ENCODE assay signal across 16 mouse cellular contexts in genomic region chr7:30526981-30527380, GRCm38 (mm10). TPM values are rescaled to one million over a fixed set of nuclear protein-coding genes. Genes with fewer than 3 reads are reported as not detected.
DNase-seq lines count a peak whose midpoint lies in the region; ATAC-seq and TF ChIP-seq lines count a peak whose summit lies in the region.
"Had no signal": no experiment of that assay in that cellular context is flagged by ENCODE, and none has a peak within 500 bp of the region (broad histone marks: within the 10 kb centered on the region; RNA-seq: fewer than 3 reads in every experiment).

No protein-coding gene starts in this region.

- peak overlapping the region; percentile 35; the same call in 1 of the 2 replicates for H3K4me2 ChIP-seq in intestine, embryonic 14.5 days (ENCODE audit: low read length)
- H3K4me2 ChIP-seq in intestine, postnatal 0 days (replicated peaks; ENCODE audit: low read depth): no peak overlapping the region
- no peak overlapping the region for H3K4me2 ChIP-seq in midbrain, embryonic 14.5 days (ENCODE audit: low read length)
- H3K4me2 ChIP-seq in midbrain, embryonic 11.5 days: no peak overlapping the region
- peak overlapping the region; percentile 47 for H3K4me2 ChIP-seq in embryonic facial prominence, embryonic 14.5 days (ENCODE audit: low read depth, low read length)
- H3K4me2 ChIP-seq in limb, embryonic 15.5 days: no peak overlapping the region

- H3K36me3 ChIP-seq in intestine, embryonic 14.5 days (ENCODE audit: control insufficient read depth, insufficient read depth, low read length): peaks cover 67% of the 10 kb centered on the region
- H3K36me3 ChIP-seq in intestine, postnatal 0 days (ENCODE audit: control insufficient read depth, insufficient read depth): peaks cover 41% of the 10 kb centered on the region
- peaks cover 100% of the 10 kb centered on the region for H3K36me3 ChIP-seq in midbrain, embryonic 14.5 days (ENCODE audit: control insufficient read depth, insufficient read depth, low read length)
- peaks cover 53% of the 10 kb centered on the region for H3K36me3 ChIP-seq in midbrain, embryonic 11.5 days (ENCODE audit: control insufficient read depth, insufficient read depth, low read length)
- H3K36me3 ChIP-seq in embryonic facial prominence, embryonic 14.5 days (ENCODE audit: control insufficient read depth, insufficient read depth, low read length): peaks cover 67% of the 10 kb centered on the region
- H3K36me3 ChIP-seq in limb, embryonic 15.5 days: peaks cover 77% of the 10 kb centered on the region

- peak overlapping the region; percentile 4; the same call in 1 of the 2 replicates for H3K9ac ChIP-seq in intestine, embryonic 14.5 days (ENCODE audit: low read length)
- H3K9ac ChIP-seq in intestine, postnatal 0 days (ENCODE audit: low read depth, low read length): no peak overlapping the region
- H3K9ac ChIP-seq in midbrain, embryonic 14.5 days (replicated peaks; ENCODE audit: low read length): 0 out of 2 replicates have a peak overlapping the region, but pooled peaks have one; percentile 6
- no peak overlapping the region for H3K9ac ChIP-seq in midbrain, embryonic 11.5 days (ENCODE audit: low read length)
- H3K9ac ChIP-seq in embryonic facial prominence, embryonic 14.5 days (ENCODE audit: low read depth, low read length): peak overlapping the region; percentile 35; the same call in 1 of the 2 replicates
- no peak overlapping the region for H3K9ac ChIP-seq in limb, embryonic 15.5 days

- DNase-seq in intestine, embryonic 14.5 days (ENCODE audit: low spot score): no peak
- DNase-seq in midbrain, embryonic 14.5 days: no peak
- DNase-seq in midbrain, embryonic 11.5 days (ENCODE audit: low spot score, missing footprints): no peak
- DNase-seq in embryonic facial prominence, embryonic 14.5 days (ENCODE audit: low spot score): no peak
- DNase-seq in gastrocnemius, adult 8-10 months (ENCODE audit: low spot score in 2 of 2): no peak
- DNase-seq: cerebellum, postnatal 25 days; gastrocnemius, postnatal 25 days; layer of hippocampus, postnatal 36 days; lung, adult 2 months; retina, postnatal 1 day had no signal

- H3K27me3 ChIP-seq in intestine, embryonic 14.5 days (replicated peaks; ENCODE audit: control insufficient read depth, insufficient read depth, low read length): no peaks in the 10 kb centered on the region
- H3K27me3 ChIP-seq in intestine, postnatal 0 days (replicated peaks; ENCODE audit: control insufficient read depth, insufficient read depth, low read length): no peaks in the 10 kb centered on the region
- no peaks in the 10 kb centered on the region for H3K27me3 ChIP-seq in midbrain, embryonic 14.5 days (ENCODE audit: control insufficient read depth, insufficient read depth, low read length)
- no peaks in the 10 kb centered on the region for H3K27me3 ChIP-seq in midbrain, embryonic 11.5 days (ENCODE audit: control insufficient read depth, insufficient read depth, low read length)
- H3K27me3 ChIP-seq in embryonic facial prominence, embryonic 14.5 days (replicated peaks; ENCODE audit: control insufficient read depth, insufficient read depth, low read length): no peaks in the 10 kb centered on the region
- H3K27me3 ChIP-seq in limb, embryonic 15.5 days: no peaks in the 10 kb centered on the region
- H3K27me3 ChIP-seq: Patski had no signal

- H3K4me3 ChIP-seq in intestine, embryonic 14.5 days (ENCODE audit: low read depth, low read length): no peak overlapping the region
- no peak overlapping the region for H3K4me3 ChIP-seq in intestine, postnatal 0 days (ENCODE audit: low read depth, low read length)
- H3K4me3 ChIP-seq in midbrain, embryonic 14.5 days (replicated peaks; ENCODE audit: low read depth, low read length): no peak overlapping the region
- H3K4me3 ChIP-seq in midbrain, embryonic 11.5 days (ENCODE audit: low read depth, low read length): no peak overlapping the region
- H3K4me3 ChIP-seq in embryonic facial prominence, embryonic 14.5 days (ENCODE audit: low read depth, low read length): peak overlapping the region; percentile 18; the same call in 1 of the 2 replicates
- 0 out of 2 replicates have a peak overlapping the region, but pooled peaks have one; percentile 20 for H3K4me3 ChIP-seq in limb, embryonic 15.5 days

- peaks cover 16% of the 10 kb centered on the region for H3K4me1 ChIP-seq in intestine, embryonic 14.5 days (replicated peaks; ENCODE audit: control insufficient read depth, insufficient read depth, low read length)
- no peaks in the 10 kb centered on the region for H3K4me1 ChIP-seq in intestine, postnatal 0 days (replicated peaks; ENCODE audit: control insufficient read depth, insufficient read depth, low read length)
- peaks cover 7% of the 10 kb centered on the region for H3K4me1 ChIP-seq in midbrain, embryonic 14.5 days (ENCODE audit: control insufficient read depth, insufficient read depth, low read length)
- peaks cover 2% of the 10 kb centered on the region for H3K4me1 ChIP-seq in midbrain, embryonic 11.5 days (ENCODE audit: control insufficient read depth, insufficient read depth, low read length)
- 0 out of 2 replicates have a peak, but pooled peaks cover 11% of the 10 kb centered on the region for H3K4me1 ChIP-seq in embryonic facial prominence, embryonic 14.5 days (ENCODE audit: control insufficient read depth, insufficient read depth, low read length)
- peaks cover 15% of the 10 kb centered on the region for H3K4me1 ChIP-seq in limb, embryonic 15.5 days

- ATAC-seq in intestine, embryonic 14.5 days (replicated peaks; ENCODE audit: low FRiP score, low TSS enrichment, low read depth): no peak
- ATAC-seq in intestine, postnatal 0 days: no peak
- no peak for ATAC-seq in midbrain, embryonic 14.5 days (ENCODE audit: low FRiP score, low TSS enrichment)
- no peak for ATAC-seq in midbrain, embryonic 11.5 days (ENCODE audit: low FRiP score)
- no peak for ATAC-seq in embryonic facial prominence, embryonic 14.5 days (ENCODE audit: low read depth)
- no peak for ATAC-seq in limb, embryonic 15.5 days (ENCODE audit: insufficient number of reproducible peaks, low FRiP score, low TSS enrichment, low read depth)
- ATAC-seq: Patski had no signal

- H3K9me3 ChIP-seq in intestine, embryonic 14.5 days (ENCODE audit: control insufficient read depth, low read length): no peaks in the 10 kb centered on the region
- no peaks in the 10 kb centered on the region for H3K9me3 ChIP-seq in intestine, postnatal 0 days (ENCODE audit: control insufficient read depth)
- H3K9me3 ChIP-seq in midbrain, embryonic 14.5 days (ENCODE audit: control insufficient read depth, low read length): no peaks in the 10 kb centered on the region
- H3K9me3 ChIP-seq in midbrain, embryonic 11.5 days (ENCODE audit: control insufficient read depth, low read length): no peaks in the 10 kb centered on the region
- no peaks in the 10 kb centered on the region for H3K9me3 ChIP-seq in embryonic facial prominence, embryonic 14.5 days (ENCODE audit: control insufficient read depth, low read length)
- no peaks in the 10 kb centered on the region for H3K9me3 ChIP-seq in limb, embryonic 15.5 days

- 80% methylated on average over 14 of the region's 14 CpGs for WGBS in intestine, embryonic 14.5 days
- 84% methylated on average over 14 of the region's 14 CpGs for WGBS in intestine, postnatal 0 days
- 81% methylated on average over 14 of the region's 14 CpGs for WGBS in midbrain, embryonic 14.5 days
- WGBS in midbrain, embryonic 11.5 days: 72% methylated on average over 14 of the region's 14 CpGs
- WGBS in embryonic facial prominence, embryonic 14.5 days: 74% methylated on average over 8 of the region's 14 CpGs
- 80% methylated on average over 14 of the region's 14 CpGs for WGBS in limb, embryonic 15.5 days

- H3K27ac ChIP-seq in intestine, embryonic 14.5 days (ENCODE audit: low read depth): no peak overlapping the region
- no peak overlapping the region for H3K27ac ChIP-seq in intestine, postnatal 0 days (ENCODE audit: low read depth, low read length)
- no peak overlapping the region for H3K27ac ChIP-seq in midbrain, embryonic 14.5 days (replicated peaks; ENCODE audit: low read depth, low read length)
- no peak overlapping the region for H3K27ac ChIP-seq in midbrain, embryonic 11.5 days (ENCODE audit: low read depth, low read length)
- peak overlapping the region; percentile 48; the same call in 1 of the 2 replicates for H3K27ac ChIP-seq in embryonic facial prominence, embryonic 14.5 days (replicated peaks; ENCODE audit: low read depth, low read length)
- H3K27ac ChIP-seq in limb, embryonic 15.5 days: no peak overlapping the region

- TF ChIP-seq CTCF in intestine, postnatal 0 days (IDR thresholded peaks at IDR 0.05; ENCODE audit: low read depth): no peak

RNA-seq across cellular contexts. Expression of gene Arhgap33, which starts 7.9 kb away (rescaled TPM):
- polyA plus RNA-seq in intestine, embryonic 14.5 days (2014; fragmentation: Nextera tagmentation; extraction: Ambion mirVana): 10.7 and 11.9 TPM in 2 replicates
- polyA plus RNA-seq in intestine, postnatal 0 days (2015; fragmentation: Nextera tagmentation; extraction: Ambion mirVana): 2.6 and 2.8 TPM in 2 replicates
- polyA plus RNA-seq in midbrain, embryonic 14.5 days (2014; fragmentation: Nextera tagmentation; extraction: Ambion mirVana): 101 and 129 TPM in 2 replicates
- 32.0 and 41.1 TPM in 2 replicates for polyA plus RNA-seq in midbrain, embryonic 11.5 days (2014; fragmentation: Nextera tagmentation; extraction: Ambion mirVana)
- polyA plus RNA-seq in embryonic facial prominence, embryonic 14.5 days (2014; fragmentation: Nextera tagmentation; extraction: Ambion mirVana): 9.7 and 10.9 TPM in 2 replicates
- polyA plus RNA-seq in limb, embryonic 15.5 days (2015; fragmentation: Nextera tagmentation; extraction: Ambion mirVana): 7.8 and 8.0 TPM in 2 replicates
- total RNA-seq in gastrocnemius, adult 8-10 months (2022): under 1 TPM; 0.09 to 0.72 (median 0.27) TPM

RNA-seq across cellular contexts. Expression of gene Hspb6, which starts 25.0 kb away (rescaled TPM):
- polyA plus RNA-seq in intestine, embryonic 14.5 days (2014; fragmentation: Nextera tagmentation; extraction: Ambion mirVana): 45.0 and 48.5 TPM in 2 replicates
- 50.6 and 55.7 TPM in 2 replicates for polyA plus RNA-seq in intestine, postnatal 0 days (2015; fragmentation: Nextera tagmentation; extraction: Ambion mirVana)
- polyA plus RNA-seq in midbrain, embryonic 14.5 days (2014; fragmentation: Nextera tagmentation; extraction: Ambion mirVana): 6.3 and 7.4 TPM in 2 replicates
- polyA plus RNA-seq in midbrain, embryonic 11.5 days (2014; fragmentation: Nextera tagmentation; extraction: Ambion mirVana): 4.2 and 4.6 TPM in 2 replicates
- polyA plus RNA-seq in embryonic facial prominence, embryonic 14.5 days (2014; fragmentation: Nextera tagmentation; extraction: Ambion mirVana): 16.8 and 20.4 TPM in 2 replicates
- 17.6 and 29.4 TPM in 2 replicates for polyA plus RNA-seq in limb, embryonic 15.5 days (2015; fragmentation: Nextera tagmentation; extraction: Ambion mirVana)
- total RNA-seq in gastrocnemius, adult 8-10 months (2022): 1,000 to 10,000 TPM in 3 of 4 experiments, 100 to 1,000 TPM in 1; 959 to 1,157 (median 1,030) TPM

RNA-seq across cellular contexts. Expression of gene Proser3, which starts 25.1 kb away (rescaled TPM):
- polyA plus RNA-seq in intestine, embryonic 14.5 days (2014; fragmentation: Nextera tagmentation; extraction: Ambion mirVana): 15.2 and 15.7 TPM in 2 replicates
- 1.9 and 2.0 TPM in 2 replicates for polyA plus RNA-seq in intestine, postnatal 0 days (2015; fragmentation: Nextera tagmentation; extraction: Ambion mirVana)
- 7.4 and 10.9 TPM in 2 replicates for polyA plus RNA-seq in midbrain, embryonic 14.5 days (2014; fragmentation: Nextera tagmentation; extraction: Ambion mirVana)
- 11.3 and 11.5 TPM in 2 replicates for polyA plus RNA-seq in midbrain, embryonic 11.5 days (2014; fragmentation: Nextera tagmentation; extraction: Ambion mirVana)
- polyA plus RNA-seq in embryonic facial prominence, embryonic 14.5 days (2014; fragmentation: Nextera tagmentation; extraction: Ambion mirVana): 8.1 and 9.9 TPM in 2 replicates
- polyA plus RNA-seq in limb, embryonic 15.5 days (2015; fragmentation: Nextera tagmentation; extraction: Ambion mirVana): 11.3 and 12.1 TPM in 2 replicates
- total RNA-seq in gastrocnemius, adult 8-10 months (2022): 1 to 10 TPM; 2.6 to 6.2 (median 3.7) TPM

RNA-seq across cellular contexts. Expression of gene Lin37, which starts 32.7 kb away (rescaled TPM):
- 36.9 and 38.5 TPM in 2 replicates for polyA plus RNA-seq in intestine, embryonic 14.5 days (2014; fragmentation: Nextera tagmentation; extraction: Ambion mirVana)
- polyA plus RNA-seq in intestine, postnatal 0 days (2015; fragmentation: Nextera tagmentation; extraction: Ambion mirVana): 31.4 and 33.9 TPM in 2 replicates
- 49.9 and 59.1 TPM in 2 replicates for polyA plus RNA-seq in midbrain, embryonic 14.5 days (2014; fragmentation: Nextera tagmentation; extraction: Ambion mirVana)
- 48.7 and 49.7 TPM in 2 replicates for polyA plus RNA-seq in midbrain, embryonic 11.5 days (2014; fragmentation: Nextera tagmentation; extraction: Ambion mirVana)
- polyA plus RNA-seq in embryonic facial prominence, embryonic 14.5 days (2014; fragmentation: Nextera tagmentation; extraction: Ambion mirVana): 45.7 and 50.5 TPM in 2 replicates
- 37.9 and 49.4 TPM in 2 replicates for polyA plus RNA-seq in limb, embryonic 15.5 days (2015; fragmentation: Nextera tagmentation; extraction: Ambion mirVana)
- 10 to 100 TPM in 3 of 4 experiments, 1 to 10 TPM in 1; 8.1 to 12.4 (median 11.0) TPM for total RNA-seq in gastrocnemius, adult 8-10 months (2022)

RNA-seq across cellular contexts. Expression of gene Prodh2, which starts 33.6 kb away (rescaled TPM):
- 1.3 TPM in 2 replicates for polyA plus RNA-seq in intestine, embryonic 14.5 days (2014; fragmentation: Nextera tagmentation; extraction: Ambion mirVana)
- polyA plus RNA-seq in intestine, postnatal 0 days (2015; fragmentation: Nextera tagmentation; extraction: Ambion mirVana): 3.9 and 5.4 TPM in 2 replicates
- polyA plus RNA-seq in midbrain, embryonic 14.5 days (2014; fragmentation: Nextera tagmentation; extraction: Ambion mirVana): not detected in 2 replicates
- not detected in 2 replicates for polyA plus RNA-seq in midbrain, embryonic 11.5 days (2014; fragmentation: Nextera tagmentation; extraction: Ambion mirVana)
- polyA plus RNA-seq in embryonic facial prominence, embryonic 14.5 days (2014; fragmentation: Nextera tagmentation; extraction: Ambion mirVana): not detected in 2 replicates
- 0.18 TPM in 1 of 2 replicates, not detected in the other for polyA plus RNA-seq in limb, embryonic 15.5 days (2015; fragmentation: Nextera tagmentation; extraction: Ambion mirVana)
- not detected for total RNA-seq in gastrocnemius, adult 8-10 months (2022)
- total RNA-seq: gastrocnemius, postnatal 25 days had no signal
- polyA plus RNA-seq: heart, embryonic 14.5 days; limb, embryonic 11.5 days; lung, adult 2 months; neural tube, embryonic 14.5 days had no signal

Comparison
In these comparisons a context has a peak if more than half of its experiments do, and no peak if none do; other contexts are left out.
1. H3K4me2 ChIP-seq: peak in intestine, embryonic 14.5 days (single experiment) and embryonic facial prominence, embryonic 14.5 days (single experiment); none in intestine, postnatal 0 days (single experiment), midbrain, embryonic 14.5 days (single experiment), midbrain, embryonic 11.5 days (single experiment) and limb, embryonic 15.5 days (single experiment).
2. H3K9ac ChIP-seq: peak in intestine, embryonic 14.5 days (single experiment), midbrain, embryonic 14.5 days (single experiment) and embryonic facial prominence, embryonic 14.5 days (single experiment); none in intestine, postnatal 0 days (single experiment), midbrain, embryonic 11.5 days (single experiment) and limb, embryonic 15.5 days (single experiment).
3. H3K4me3 ChIP-seq: peak in embryonic facial prominence, embryonic 14.5 days (single experiment) and limb, embryonic 15.5 days (single experiment); none in intestine, embryonic 14.5 days (single experiment), intestine, postnatal 0 days (single experiment), midbrain, embryonic 14.5 days (single experiment) and midbrain, embryonic 11.5 days (single experiment).